Mouse (Mus musculus) layer of hippocampus, adult 8-10 months (tissue): Measurements from ENCODE around the gene Olfr31. TPM values are rescaled to one million over a fixed set of nuclear protein-coding genes. Genes with fewer than 3 reads are reported as not detected.

ENCODE experiments used
- DNase-seq, 2 experiments: peaks; one replicate each; pipeline ENCODE4 v3.0.0; 2022; ENCODE audit warnings: low spot score in 2 of 2
- total RNA-seq, 4 experiments: library from RNA; stranded (reverse); gene quantifications; 2 replicates each; pipeline ENCODE4 v1.2.4; 2022

Olfr31 gene
- total RNA-seq = not detected

DNA sequence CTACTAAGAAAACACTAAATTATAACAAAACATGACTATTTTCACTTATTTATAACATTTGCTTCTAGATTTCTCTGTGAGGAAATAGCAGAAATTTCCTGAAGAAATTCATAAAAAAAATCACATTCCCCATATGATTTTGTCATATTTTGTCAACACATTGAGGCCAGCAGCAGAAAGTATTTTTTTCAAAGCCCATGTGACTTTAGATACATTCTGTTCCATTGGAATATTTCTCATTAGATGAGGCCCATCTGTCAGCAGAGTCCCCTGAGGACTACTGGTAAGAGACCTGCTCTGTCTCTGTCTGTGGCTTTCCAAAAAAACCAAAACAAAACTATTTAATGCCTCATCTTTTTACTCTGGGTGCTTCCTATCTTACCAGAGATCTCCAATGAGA, at the start of gene Olfr31:
Olfr31 (plus strand) TSS at position 301 of the 400 bp plus-strand sequence.
- no peak for DNase-seq

DNA sequence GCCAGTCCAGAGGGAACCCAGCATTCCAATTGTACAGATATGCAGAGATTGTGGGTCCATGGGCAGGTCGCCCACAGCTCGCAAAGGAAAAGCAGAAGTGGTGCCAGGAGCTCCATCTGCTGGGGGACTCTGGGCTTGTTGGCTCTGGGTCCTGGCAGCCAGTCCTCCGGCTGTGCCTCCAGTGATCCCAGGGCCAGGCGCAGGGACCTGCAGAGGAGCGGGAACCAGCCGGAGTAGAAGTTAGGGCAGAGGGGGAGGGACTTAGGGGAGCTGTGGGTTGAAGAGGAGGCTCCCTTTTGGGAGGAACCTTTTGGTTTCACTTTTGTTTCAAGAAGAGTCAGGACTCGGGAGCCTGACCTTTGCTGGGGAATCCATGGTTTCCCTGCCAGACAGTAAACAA, 28.2 kb upstream of the Olfr31 start:
- no peak for DNase-seq

DNA sequence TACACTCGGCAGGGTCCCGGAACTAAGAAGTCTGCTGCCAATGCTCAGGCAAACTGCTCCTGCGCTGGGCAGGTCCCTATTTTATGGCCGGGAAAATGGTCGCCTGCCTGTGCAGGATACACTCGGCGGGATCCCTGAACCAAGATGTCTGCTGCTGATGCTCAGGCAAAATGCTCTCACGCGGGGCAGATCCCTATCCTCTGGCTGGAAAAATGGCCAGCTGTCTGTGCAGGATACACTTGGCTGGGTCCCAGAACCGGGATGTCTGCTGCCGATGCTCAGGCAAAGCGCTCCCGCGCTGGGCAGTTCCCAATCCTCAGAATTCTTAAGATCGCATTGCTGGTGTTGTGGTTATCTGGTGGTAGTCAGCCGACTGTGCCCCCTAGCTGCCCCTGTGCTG, 13.7 kb upstream of the Olfr31 start:
- no peak for DNase-seq

DNA sequence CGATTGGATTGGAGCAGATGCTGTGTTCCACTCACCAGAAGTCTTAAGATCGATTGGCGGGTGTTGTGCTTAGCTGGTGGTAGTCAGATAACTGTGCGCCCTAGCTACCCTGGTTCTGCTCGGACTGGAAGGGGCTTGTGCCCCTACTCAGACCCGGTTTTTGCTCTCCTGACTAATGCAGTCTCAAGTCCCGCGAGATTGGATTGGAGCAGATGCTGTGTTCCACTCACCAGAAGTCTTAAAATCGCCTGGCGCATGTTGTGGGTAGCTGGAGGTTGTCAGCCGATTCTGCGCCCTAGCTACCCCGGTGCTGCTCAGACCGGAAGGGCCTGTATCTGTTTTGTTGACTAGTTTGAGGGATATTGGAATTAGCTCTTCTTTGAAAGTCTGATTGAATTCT, 13.2 kb upstream of the Olfr31 start:
- no peak for DNase-seq

DNA sequence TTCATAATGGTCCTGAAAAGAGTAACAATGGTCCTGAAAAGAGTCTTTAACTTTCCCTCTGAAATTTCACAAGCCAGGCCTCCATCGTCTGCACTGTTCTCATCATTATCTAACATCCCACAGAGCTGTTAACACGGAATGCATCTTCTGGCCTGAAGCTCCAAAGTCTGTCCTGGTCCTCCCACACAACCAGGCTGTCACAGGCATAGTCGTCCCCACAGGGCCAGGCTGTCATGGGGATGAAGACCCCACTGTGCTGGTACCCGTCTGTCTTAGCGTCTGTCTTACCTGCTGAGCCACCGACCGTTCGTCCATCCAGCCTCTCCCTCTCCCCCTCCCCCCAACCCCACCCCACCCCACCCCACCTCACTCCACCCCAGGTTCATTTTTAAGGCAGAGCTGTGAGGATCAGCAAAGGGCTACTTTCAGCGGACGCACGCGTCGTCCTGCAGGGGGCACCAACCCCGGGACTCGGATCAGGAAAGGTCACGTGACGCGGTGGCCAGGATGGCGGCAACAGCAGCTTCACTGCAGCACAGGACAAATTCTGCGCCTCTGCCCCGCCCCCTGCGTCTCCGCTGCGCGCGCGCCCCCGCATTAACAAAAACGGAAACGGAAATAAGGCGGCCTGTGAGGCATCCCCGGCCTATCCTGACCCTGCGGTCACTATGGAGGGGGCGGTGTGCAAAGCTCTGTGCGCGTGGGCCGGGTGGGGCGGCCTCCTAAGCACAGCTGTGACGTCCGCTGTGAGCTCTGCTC, 22.7 kb downstream of the Olfr31 start:
- peak; percentile 79 to 82 for DNase-seq

DNA sequence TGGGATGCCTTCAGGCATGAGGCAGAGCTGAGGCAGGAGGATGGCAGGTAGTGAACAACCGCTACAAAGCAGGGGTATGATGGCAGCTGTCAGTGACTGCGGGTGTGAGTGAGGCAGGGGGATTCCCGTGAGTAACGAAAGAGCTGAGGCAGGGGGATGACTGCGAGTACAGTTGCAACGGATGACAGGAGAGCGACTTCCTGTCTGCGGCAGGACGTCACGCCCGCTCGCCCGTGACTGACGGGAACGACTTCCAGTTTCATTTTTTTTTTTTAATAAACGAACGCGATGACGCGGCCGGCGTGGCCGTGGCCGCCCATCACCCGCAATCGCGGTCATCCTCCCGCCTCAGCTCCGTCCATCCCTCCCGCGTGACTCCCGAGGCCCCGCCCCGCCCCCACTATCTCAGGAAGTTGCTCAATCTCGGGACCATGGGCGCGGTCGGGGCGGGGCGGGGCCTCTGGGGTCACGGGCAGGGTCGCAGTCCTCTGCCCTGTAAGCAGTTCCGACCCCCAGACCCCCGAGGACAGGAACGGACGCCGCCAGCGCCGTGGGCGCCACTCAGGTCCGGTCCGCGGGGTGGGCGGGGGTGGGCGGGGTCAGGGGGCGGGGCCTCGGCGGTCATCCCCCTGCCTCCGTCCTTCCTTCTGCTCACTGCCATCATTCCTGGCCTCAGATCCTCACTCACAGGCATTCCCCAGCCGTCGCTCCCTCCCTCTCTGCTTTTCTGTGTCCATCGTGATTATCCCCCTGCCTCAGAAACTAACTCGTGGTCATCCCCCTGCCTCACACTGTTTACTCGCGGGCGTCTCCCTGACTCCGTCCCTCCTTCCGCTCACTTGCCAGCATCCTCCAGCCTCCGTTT, 23.6 kb downstream of the Olfr31 start, which contains the start of gene Il3ra:
Il3ra (plus strand) TSS at position 328 of the 865 bp plus-strand sequence.
- DNase-seq = peak in 1 of 2 experiments; percentile 69

DNA sequence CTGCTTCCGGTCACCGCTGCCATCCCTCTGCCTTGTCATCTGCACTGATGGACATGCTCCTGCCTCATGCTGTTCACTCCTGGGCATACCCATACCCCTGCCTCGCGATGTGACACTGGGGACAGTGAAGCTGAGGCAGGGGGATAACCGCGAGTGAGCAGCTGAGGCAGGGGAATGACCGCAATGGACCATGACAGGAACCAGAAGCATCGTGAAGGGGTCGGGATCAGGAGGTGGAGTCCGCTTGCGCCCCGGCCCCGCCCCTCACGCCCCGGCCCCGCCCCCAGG, 24.1 kb downstream of the Olfr31 start:
- no peak for DNase-seq

DNA sequence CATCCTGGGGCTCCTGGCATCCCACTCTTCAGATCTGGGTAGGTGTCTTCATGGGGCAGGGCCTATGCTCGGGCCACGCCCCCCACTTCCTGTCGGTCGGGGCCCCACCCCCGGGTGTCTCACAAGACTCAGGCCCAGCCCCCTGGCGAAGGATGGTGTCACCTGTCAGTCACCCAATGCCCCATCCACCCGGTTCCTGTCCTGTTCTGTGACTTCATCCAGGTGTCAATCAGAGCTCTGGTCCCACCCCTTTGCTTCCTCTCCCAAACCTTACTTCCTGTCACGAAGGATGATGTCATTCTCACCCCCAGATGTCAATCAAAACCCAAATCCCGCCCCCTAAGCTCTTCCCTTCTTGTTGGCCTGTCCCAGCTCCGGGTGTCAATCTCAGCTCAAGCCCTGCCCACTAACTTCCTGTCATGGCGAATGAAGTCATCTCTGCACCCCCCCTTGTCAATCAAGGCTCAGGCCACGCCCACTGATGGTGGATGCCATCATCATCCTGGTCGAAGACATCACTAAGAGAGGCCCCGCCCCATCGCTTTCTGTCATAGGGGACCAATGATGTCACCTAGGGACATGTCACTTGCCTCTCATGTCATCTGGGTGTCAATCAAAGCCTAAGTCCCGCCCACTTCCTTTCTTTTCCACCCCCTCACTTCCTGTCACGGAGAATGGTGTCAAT, 24.7 kb downstream of the Olfr31 start:
- peak in 1 of 2 experiments; percentile 37 for DNase-seq

DNA sequence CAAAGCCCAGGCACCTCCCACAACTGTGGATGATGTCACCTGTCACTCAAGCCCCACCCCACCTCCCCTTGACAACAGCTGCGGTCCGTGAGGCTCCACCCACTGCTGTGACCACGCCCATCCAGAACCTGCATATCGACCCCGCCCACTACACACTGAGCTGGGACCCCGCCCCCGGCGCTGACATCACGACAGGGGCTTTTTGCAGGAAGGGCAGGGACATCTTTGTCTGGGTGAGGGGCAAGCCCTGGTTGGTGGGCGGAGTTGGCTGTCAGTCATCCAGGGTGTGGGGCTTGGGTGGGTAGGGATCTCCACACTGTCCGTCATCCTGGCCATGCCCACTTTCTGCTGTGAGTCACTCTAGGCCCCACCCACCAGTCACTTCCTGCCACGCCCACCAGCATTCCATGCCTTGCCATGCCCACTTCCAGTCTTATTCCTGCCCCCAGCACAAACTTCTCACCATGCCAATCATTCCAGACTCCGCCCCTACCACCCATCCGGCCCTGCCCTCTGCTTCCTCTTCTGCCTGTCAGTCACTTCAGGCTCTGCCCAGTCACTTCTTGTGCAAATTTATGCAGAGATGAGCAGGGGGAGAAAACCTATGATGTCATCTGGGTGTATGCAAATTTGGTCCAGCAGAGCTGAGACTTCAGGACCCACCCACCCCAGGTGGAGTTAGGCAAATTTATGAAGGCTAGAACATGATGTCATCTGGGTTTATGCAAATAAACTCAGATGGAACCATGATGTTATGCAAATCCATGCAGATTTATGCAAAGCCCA, 25.4 kb downstream of the Olfr31 start:
- peak in 1 of 2 experiments; percentile 34 for DNase-seq

DNA sequence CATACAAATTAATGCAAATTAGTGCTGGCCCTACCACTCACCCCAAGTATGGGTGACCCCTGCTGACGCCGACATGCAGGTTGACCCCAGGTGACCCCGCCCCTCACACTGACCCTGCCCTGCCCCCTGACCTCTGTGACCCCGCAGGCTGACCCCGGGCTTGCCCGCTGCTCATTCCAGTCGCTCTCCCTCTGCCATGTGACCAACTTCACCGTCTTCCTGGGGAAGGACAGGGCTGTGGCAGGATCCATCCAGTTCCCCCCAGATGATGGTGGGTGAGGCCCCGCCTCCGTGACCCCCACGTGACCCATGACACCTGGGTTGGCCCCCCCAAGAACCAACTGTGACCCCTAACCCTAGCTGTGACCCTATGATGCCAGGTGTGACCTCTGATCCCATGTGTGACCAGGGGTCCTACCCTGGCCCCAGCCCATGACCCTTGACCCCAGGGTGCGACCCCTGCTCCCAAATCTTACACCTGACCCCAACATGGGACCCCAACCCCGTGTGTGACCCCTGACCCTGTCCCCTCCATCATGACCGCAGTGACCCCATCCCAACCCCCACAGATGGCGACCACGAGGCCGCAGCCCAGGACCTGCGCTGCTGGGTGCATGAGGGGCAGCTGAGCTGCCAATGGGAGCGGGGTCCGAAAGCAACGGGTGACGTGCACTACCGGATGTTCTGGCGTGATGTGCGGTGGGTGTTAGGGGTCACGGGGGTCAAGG, 26.2 kb downstream of the Olfr31 start:
- DNase-seq = peak in 1 of 2 experiments; percentile 5

DNA sequence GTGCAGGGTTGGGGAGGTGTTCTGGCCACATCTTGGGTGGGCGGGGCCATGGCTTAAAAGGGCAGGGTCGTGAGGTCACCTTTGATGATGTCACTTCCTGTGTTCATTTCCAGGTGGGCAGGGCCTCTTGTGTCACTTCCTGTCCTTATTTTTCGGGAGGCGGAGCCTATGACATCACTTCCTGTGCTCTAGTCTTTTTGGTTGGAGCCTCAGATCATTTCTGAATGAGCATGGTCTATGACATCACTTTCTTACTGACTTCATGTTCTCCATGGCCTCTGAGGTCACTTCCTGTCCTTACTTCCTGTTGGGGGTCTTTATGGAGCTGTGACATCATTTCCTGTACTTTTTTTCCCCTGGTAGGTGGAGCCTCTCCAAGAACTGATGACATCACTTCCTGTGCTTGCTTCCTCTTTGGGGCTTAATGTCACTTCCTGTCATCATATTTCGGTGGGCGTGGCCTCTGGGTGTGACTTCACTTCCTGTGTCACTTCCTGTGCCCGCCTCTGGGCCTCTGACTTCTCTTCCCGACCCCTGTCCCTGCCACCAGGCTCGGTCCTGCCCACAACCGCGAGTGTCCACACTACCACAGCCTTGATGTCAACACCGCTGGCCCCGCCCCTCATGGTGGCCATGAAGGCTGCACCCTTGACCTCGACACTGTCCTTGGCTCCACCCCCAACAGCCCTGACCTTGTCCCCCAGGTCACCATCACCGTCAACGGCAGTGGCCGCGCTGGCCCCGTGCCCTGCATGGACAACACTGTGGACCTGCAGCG, 27.0 kb downstream of the Olfr31 start:
- DNase-seq = peak in 1 of 2 experiments; percentile 14

DNA sequence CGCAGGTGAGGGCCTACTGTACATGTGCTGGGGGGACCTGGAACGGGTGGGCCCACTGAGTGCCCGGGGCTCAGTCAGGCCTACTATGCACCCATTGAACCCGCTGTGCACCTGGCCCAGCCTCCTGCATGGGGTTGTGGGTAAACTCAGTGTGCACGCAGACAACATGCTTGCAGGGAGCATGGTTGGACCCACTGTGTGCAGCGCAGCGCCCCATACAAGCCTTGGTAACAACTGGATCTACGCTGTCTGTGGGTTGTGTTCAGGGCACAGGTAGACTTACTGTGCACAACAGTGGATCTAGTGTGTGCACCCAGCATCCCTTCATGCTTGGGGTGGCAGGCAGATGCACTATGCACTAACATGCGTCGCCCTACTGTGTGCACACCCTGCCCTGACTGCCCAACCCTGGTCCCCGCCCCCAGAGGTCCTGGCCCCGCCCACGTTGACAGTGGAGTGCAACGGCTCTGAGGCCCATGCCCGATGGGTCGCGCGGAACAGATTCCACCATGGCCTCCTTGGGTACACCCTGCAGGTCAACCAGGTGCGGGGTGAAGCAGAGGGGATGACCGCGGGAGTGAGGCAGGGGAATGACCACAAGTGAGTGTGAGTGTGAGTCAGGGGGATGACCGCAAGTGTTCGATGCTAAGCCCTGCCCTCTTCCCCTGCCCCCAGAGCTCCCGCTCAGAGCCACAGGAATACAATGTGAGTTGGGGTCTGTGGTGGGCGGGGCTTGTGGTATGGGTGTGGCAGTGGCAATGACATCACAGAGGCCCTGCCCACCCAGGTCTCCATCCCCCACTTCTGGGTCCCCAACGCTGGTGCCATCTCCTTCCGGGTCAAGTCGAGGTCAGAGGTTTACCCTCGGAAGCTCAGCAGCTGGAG, 27.9 kb downstream of the Olfr31 start:
- no peak for DNase-seq

DNA sequence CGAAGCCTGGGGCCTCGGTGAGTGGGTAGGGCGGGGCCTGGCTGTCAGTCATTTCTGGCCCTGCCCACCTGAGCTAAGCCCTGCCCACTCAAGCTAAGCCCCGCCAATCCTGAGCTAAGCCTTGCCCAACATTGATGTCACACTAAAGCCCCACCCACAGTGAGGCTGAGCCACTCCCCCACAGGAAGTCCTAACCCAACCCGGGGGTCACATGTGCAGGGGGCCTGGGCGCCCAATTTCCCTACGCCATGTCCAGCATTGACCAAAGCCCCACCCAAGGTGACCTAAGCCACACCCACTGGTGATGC, 28.5 kb downstream of the Olfr31 start:
- no peak for DNase-seq

DNA sequence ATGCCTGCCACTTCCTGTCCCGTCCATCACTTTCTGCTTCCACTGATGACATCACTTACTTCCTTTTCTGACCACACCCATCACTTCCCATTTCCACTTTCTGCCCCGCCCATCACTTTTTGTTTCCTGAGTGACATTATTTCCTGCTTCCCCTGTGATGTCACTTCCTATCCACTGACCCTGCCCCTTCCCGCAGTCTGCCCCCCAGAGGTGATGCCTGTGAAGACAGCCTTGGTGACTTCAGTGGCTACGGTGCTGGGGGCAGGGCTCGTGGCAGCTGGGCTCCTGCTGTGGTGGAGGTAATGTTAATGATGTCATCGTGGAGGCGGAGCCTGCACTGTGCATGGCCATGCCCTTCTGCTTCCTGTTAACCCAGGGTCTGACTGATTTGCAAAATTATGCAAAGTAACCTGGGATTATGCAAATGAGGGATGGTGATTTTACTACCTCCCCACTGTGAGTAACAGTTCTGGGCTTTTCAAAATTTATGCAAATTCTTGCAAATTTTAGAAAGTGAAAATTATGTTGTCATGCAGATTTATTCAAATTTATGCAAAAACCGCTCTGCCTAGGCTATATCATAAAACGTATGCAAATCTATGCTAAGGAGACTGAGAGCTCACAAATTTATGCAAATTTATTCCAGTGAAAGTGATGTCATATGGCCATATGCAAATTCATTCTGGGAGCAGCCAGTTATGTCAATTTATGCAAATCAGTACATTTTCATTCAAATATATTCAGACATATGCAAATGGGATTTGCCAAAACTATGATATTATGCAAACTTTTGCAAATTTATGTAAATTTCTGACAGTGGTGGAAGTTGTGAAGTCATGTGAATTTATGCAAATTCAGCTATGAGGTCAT, 29.3 kb downstream of the Olfr31 start:
- DNase-seq = no peak

DNA sequence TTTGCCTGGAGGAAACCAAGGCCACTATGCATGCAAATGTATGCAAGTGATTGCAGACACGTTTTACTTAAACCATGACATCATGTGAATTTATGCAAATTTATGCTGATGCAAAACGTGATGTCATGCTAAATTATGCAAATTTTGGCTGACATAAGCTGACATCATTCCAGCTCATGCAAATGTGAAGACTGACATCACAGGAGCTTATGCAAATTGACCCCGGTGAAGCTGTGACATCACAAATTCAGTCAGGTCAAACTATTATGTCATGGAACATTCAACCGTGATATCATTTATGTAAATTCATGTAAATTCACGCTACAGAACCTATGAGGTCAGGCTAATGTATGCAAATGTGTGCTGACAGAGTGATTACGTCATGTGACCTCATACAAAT, 30.0 kb downstream of the Olfr31 start:
- no peak for DNase-seq

DNA sequence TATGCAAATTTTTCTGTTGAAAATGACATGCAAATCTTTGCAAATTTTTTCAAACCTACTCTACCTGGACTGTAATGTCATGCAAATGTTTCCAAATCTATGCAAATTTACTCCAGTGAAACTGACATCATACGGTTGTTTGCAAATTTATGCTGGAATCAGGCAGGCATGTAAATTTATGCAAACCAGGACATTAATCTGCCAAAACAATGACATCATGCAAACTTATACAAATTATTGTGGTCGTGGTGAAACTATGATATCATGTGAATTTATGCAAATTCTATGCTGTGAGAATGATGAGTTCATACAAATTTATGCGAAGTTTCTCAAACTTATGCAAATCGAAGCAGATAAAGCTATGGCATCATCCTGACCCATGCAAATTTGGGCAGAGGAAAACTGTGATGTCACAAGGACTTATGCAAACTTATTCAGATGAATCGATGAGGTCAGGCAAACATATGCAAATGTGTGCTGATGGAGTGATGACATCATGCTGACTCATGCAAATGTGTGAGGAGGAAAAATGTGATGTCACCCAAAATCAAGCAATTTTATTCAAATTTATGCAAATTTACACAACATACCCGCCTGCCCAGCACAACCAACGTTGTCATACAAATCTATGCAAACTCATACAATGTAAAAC, 30.6 kb downstream of the Olfr31 start:
- DNase-seq = no peak

DNA sequence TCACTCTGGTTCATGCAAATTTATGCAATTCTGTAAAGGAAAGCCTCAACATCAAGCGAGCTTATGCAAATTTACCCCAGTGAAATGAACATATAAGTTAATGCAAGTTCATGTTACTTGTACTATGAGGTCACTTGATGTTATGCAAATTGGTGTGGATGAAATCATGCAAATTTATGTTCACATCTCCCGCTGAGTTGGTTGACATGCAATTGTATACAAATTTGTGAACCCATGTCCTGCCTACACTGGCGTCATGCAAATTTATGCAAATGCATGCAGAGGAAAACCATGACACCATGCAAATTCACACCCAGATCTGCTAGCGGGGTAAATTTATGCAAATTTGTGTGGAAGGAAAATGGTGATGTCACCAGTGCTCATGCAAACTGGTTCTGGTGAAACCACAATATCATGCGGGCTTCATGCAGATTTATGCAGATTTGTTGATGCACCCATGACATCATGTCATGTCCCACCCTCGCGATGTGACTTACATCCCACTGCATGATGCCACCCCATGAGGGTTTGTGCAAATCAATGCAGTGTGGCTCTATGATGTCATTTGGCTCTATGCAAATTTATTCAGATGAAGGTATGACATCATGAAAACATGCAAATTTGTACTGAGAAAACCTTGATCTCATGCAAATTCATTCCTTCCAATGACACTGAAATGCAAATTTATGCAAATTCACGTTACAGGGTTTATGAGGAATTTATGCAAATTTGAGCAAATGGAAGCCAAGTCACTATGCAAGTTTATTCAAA, 31.3 kb downstream of the Olfr31 start:
- DNase-seq = no peak
